Mouse (Mus musculus) adrenal gland (tissue): Measurements from ENCODE around the gene St3gal4.

Source experiments
- intact Hi-C: fragments of 180-260 bp; cut with DNase I; formaldehyde crosslinking; loops from one replicate; pipeline ENCODE4 v1.15.1; 2025

Gene St3gal4

DNA sequence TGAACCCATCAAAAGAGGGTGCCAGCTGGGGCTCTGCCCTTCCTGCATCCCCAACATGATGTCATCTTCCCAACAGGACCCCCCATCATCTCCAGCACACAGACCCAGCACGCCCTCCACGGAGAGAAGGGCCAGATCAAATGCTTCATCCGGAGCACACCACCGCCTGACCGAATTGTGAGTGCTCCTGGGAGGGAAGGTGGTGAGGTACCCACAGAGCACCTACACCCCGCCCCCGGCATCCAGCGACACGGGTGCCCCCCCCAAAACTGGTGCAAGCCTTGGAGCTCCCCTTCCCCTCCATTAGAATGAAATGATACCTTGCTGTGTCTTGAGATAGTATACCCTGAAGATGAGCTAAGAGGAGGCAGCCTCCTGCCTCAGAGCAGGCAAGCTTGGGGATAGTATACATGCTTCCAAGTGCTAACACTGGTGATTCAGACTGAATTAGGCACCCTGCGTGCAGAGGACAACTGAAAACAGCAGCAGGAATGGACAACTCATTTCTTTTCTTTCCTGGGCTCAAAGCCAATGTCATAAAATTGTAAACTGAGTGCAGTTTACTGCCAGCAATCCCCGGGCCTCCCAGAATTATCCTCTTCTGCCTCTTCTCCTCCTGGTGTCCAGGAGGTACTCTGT is 98.9 kb downstream of the St3gal4 start:
- intact Hi-C loops = no loop called here

GRCm38 (mm10) chr9:35019372-35019771 is 99.7 kb downstream of the St3gal4 start:
- intact Hi-C loops = loop anchor here (2.0 to 5.0 kb wide), 4 partner anchors 37 to 521 kb away; no protein-coding TSS in a partner anchor

- intact Hi-C loops = loop anchor here (2.0 to 5.0 kb wide), 4 partner anchors 35 to 519 kb away; no protein-coding TSS in a partner anchor
These were observed 101.0 kb downstream of the St3gal4 start for GRCm38 (mm10) chr9:35018056-35018455.

- intact Hi-C loops = loop anchor here (5.0 kb wide), 2 partner anchors 160 to 265 kb away; no protein-coding TSS in a partner anchor
These were observed 101.5 kb downstream of the St3gal4 start for GRCm38 (mm10) chr9:35017563-35017962.

GRCm38 (mm10) chr9:35016762-35017161 is 102.3 kb downstream of the St3gal4 start:
- intact Hi-C loops = loop anchor here (5.0 kb wide), 2 partner anchors 159 to 264 kb away; no protein-coding TSS in a partner anchor

DNA sequence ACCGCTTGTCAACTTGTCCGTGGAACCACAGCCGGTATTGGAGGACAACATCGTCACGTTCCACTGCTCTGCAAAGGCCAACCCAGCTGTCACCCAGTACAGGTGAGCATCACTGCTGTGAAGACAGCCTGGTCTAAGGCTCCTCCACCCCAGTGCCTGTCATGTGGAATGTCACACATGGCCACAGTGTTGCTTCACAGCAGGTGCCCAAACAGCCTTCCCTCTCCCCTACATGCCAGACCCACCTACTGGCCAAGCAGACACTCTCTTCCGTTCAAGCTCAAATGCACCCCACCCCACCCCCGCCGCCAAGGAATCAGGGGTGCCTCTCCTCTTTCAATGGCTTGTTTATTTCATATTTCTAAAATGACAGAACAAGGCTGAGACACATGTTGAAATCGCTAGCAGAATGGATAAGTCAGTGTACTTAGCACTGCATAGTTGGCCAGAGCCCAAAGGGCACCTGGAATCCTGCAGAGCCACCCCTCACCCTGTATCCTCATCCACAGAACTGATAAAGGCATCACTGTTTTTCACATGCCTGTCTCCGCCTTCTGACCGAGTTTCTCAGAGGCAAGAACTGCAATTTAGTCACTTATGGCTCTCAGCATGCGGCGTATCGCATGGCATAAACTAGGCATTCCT is 111.2 kb downstream of the St3gal4 start:
- intact Hi-C loops = no loop called here

GRCm38 (mm10) chr9:35004113-35004512 is 115.0 kb downstream of the St3gal4 start:
- intact Hi-C loops = no loop called here

DNA sequence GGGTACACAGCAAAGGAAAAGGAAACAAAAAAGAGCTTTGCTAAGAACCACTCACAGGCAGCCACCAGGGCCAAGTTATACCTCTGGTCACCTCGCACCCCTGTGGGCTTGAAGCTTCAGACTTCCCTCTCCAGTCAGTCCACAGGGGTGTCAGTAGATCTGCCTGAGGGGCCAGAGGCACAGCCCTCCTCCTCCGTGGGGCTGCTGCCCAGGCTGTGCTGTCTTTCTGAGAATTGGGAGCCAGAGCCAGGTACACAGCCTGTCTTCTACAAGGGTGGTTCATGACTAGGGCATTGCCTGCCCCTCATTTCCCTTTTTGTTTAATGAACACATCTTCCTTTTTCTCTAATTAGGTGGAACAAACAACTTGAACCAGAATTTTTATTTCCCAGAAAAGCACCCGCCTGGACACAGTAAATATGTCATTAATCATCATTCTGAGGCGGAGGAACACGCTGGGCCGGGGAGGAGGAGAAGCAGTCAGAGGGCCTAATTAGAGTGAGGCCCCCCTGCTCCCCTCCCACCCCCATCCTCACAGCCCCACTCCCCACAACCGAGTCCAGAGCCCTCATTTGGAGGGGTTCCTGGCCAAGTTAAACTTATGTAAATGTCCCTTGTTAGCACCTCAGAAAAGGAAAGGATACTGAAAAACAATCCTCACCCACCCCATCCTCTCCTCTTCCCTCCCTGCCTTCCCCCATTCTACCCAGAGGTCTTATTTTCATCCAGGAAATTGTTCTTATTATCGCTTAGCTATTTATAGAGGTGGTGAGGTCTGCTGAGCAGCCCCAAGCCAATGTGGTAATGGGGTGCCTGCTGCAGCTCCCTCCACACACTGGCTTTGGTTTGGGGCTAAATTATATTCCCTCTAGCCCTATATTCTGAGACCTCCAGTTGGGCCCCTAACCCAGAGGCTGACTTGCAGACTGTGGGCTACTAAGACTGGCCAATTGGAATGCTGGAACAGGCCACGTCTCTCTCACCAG is 120.9 kb downstream of the St3gal4 start:
- intact Hi-C loops = no loop called here
